Mouse (Mus musculus) neural tube, postnatal 0 days (tissue): Measurements from ENCODE around the gene Ngf. TPM values are rescaled to one million over a fixed set of nuclear protein-coding genes. Genes with fewer than 3 reads are reported as not detected.

Source experiments
- polyA plus RNA-seq: library from polyadenylated mRNA; unstranded; fragments of >200 nt; fragmentation: Nextera tagmentation; extraction: Ambion mirVana; gene quantifications from 2 replicates; pipeline ENCODE4 v1.2.1, GENCODE M21; 2015

Gene Ngf
- polyA plus RNA-seq = 1.0 and 1.1 TPM in 2 replicates

GRCm38 (mm10) chr3:102469713-102470448 lies at the start of gene Ngf:
Gene Ngf, plus strand, starts transcription at chr3:102469919.

